ENCODE assay signal across 21 mouse cellular contexts in the genomic region with DNA sequence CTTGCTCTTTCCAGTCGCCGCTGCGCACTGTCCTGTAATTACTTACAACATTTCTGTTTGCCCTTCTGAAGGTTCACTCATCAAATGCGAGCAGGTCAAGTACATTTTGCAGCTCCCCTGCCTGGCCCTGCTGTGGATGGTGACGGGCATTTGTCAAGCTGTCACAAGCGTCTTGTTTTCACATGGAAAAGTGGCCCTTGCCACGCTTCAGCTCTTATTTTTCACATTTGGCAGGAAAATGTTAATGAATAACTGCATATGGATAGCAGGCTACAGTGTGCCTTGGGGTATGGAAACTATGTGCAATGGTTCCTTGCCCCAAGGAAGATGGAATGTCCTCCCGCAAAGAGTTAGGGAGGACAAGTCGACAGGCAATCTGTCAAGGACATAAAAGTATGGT.
DNase-seq lines count a peak whose midpoint lies in the region.
"Had no signal": no experiment of that assay in that cellular context is flagged by ENCODE, and none has a peak within 500 bp of the region (broad histone marks: within the 10 kb centered on the region; RNA-seq: fewer than 3 reads in every experiment).

No protein-coding gene starts in this region.

- H3K27ac ChIP-seq in forebrain, embryonic 10.5 days = no peak overlapping the region
- H3K27ac ChIP-seq: heart, embryonic 15.5 days; hindbrain, embryonic 15.5 days; intestine, embryonic 15.5 days; layer of hippocampus, adult 2 months; limb, embryonic 10.5 days; macrophage; midbrain, embryonic 12.5 days; stomach, embryonic 15.5 days had no signal

- H3K36me3 ChIP-seq in forebrain, embryonic 10.5 days (replicated peaks) = no peaks in the 10 kb centered on the region
- H3K36me3 ChIP-seq: heart, embryonic 15.5 days; hindbrain, embryonic 15.5 days; intestine, embryonic 15.5 days; limb, embryonic 10.5 days; midbrain, embryonic 12.5 days; stomach, embryonic 15.5 days had no signal

- no peaks in the 10 kb centered on the region for H3K27me3 ChIP-seq in forebrain, embryonic 10.5 days (ENCODE audit: poor library complexity, severe bottlenecking)
- H3K27me3 ChIP-seq: heart, embryonic 15.5 days; hindbrain, embryonic 15.5 days; intestine, embryonic 15.5 days; midbrain, embryonic 12.5 days; stomach, embryonic 15.5 days had no signal

- DNase-seq in adrenal gland, postnatal 14 days = peak; percentile 9
- no peak for DNase-seq in adrenal gland, adult 2 months
- peak; percentile 26 for DNase-seq in embryo, embryonic 10.5 days (ENCODE audit: low spot score)
- DNase-seq in kidney, adult 9 months = peak; percentile 46
- DNase-seq in kidney, postnatal 14 days = peak; percentile 50
- no peak for DNase-seq in gastrocnemius, postnatal 10 days
- no peak for DNase-seq in liver
- DNase-seq in forebrain, embryonic 10.5 days (ENCODE audit: extremely low spot score, low spot score) = no peak
- DNase-seq: adrenal gland, postnatal 25 days; cerebellum, postnatal 10 days; heart, postnatal 36 days; liver, postnatal 0 days; thymus, postnatal 36 days had no signal

- WGBS in forebrain, embryonic 10.5 days = 89% methylated on average over 9 of the region's 9 CpGs

- peaks cover 9% of the 10 kb centered on the region for H3K4me1 ChIP-seq in forebrain, embryonic 10.5 days
- H3K4me1 ChIP-seq: heart, embryonic 15.5 days; intestine, embryonic 15.5 days; midbrain, embryonic 12.5 days; stomach, embryonic 15.5 days had no signal

- no peaks in the 10 kb centered on the region for H3K9me3 ChIP-seq in forebrain, embryonic 10.5 days
- H3K9me3 ChIP-seq: heart, embryonic 15.5 days; hindbrain, embryonic 15.5 days; intestine, embryonic 15.5 days; limb, embryonic 10.5 days; midbrain, embryonic 12.5 days; stomach, embryonic 15.5 days had no signal

- no peak overlapping the region for H3K4me3 ChIP-seq in forebrain, embryonic 10.5 days
- H3K4me3 ChIP-seq: heart, embryonic 15.5 days; hindbrain, embryonic 15.5 days; intestine, embryonic 15.5 days; layer of hippocampus, adult 2 months; limb, embryonic 10.5 days; midbrain, embryonic 12.5 days; stomach, embryonic 15.5 days had no signal

Comparison
In these comparisons a context has a peak if more than half of its experiments do, and no peak if none do; other contexts are left out.
1. DNase-seq: peak in adrenal gland, postnatal 14 days (single experiment), embryo, embryonic 10.5 days (single experiment), kidney, adult 9 months (single experiment) and kidney, postnatal 14 days (single experiment); none in adrenal gland, adult 2 months (single experiment), gastrocnemius, postnatal 10 days (single experiment), liver (single experiment) and forebrain, embryonic 10.5 days (single experiment).